Mouse (Mus musculus): Measurements from ENCODE around the gene Pum3.

GRCm38 (mm10) chr19:27363891-27364290 is 65.7 kb downstream of the Pum3 start:
- TF ChIP-seq POLR2A (IDR thresholded peaks at IDR 0.05; ENCODE audit: extremely low read depth, insufficient read depth, low read length) (no peak), CTCF (IDR thresholded peaks at IDR 0.05; ENCODE audit: low read depth, low read length) (no peak)

Data from liver, adult 2 months (tissue).